Mouse (Mus musculus): ENCODE data around the gene Repin1. TPM values are rescaled to one million over a fixed set of nuclear protein-coding genes. Genes with fewer than 3 reads are reported as not detected.

Repin1 gene
- total RNA-seq, 2 experiments from 2014 or later, result 55.0 to 58.6 TPM

Other genes starting within 250 kb of the Repin1 start
- 10 to 100 TPM; 45.9 to 47.5 TPM for gene Krba1, start 198.3 kb upstream of the Repin1 start, total RNA-seq (2021)
- gene Zfp467, start 148.1 kb upstream of the Repin1 start, total RNA-seq (2021), result 10 to 100 TPM; 30.9 to 31.6 TPM
- gene Sspo, start 145.7 kb upstream of the Repin1 start, total RNA-seq (2021), result 1 to 10 TPM in 1 of 2 experiments, under 1 TPM in 1; 0.16 to 1.1 TPM
- gene Atp6v0e2, start 56.3 kb upstream of the Repin1 start, total RNA-seq (2021), result 100 to 1,000 TPM; 423 to 437 TPM
- gene Lrrc61, start 39.1 kb upstream of the Repin1 start, total RNA-seq (2021), result 10 to 100 TPM; 35.4 to 40.3 TPM
- 10 to 100 TPM; 12.0 to 14.4 TPM for gene Rarres2, start 21.1 kb upstream of the Repin1 start, total RNA-seq (2021)
- not detected for gene Gm45021, start 4.3 kb upstream of the Repin1 start, total RNA-seq (2021)
- not detected for gene Gm44965, start 58 bp downstream of the Repin1 start, total RNA-seq (2021)
- gene Zfp775, start 8.2 kb downstream of the Repin1 start, total RNA-seq (2021), result 1 to 10 TPM; 6.0 to 8.1 TPM
- 10 to 100 TPM; 15.9 to 16.0 TPM for gene AI854703, start 32.9 kb downstream of the Repin1 start, total RNA-seq (2021)
- under 1 TPM; 0.91 to 0.93 TPM for gene Gimap8, start 53.4 kb downstream of the Repin1 start, total RNA-seq (2021)
- under 1 TPM; 0.70 to 0.80 TPM for gene Gimap9, start 82.2 kb downstream of the Repin1 start, total RNA-seq (2021)
- under 1 TPM; 0.28 to 0.75 TPM for gene Gimap4, start 90.7 kb downstream of the Repin1 start, total RNA-seq (2021)
- 1 to 10 TPM; 3.6 to 4.1 TPM for gene Gimap6, start 114.3 kb downstream of the Repin1 start, total RNA-seq (2021)
- gene Gm28053, start 124.7 kb downstream of the Repin1 start, total RNA-seq (2021), result 1 to 10 TPM in 1 of 2 experiments, not detected in 1; 2.3 TPM
- not detected for gene Gimap7, start 124.7 kb downstream of the Repin1 start, total RNA-seq (2021)
- 1 to 10 TPM; 2.1 to 2.3 TPM for gene Gimap1, start 145.2 kb downstream of the Repin1 start, total RNA-seq (2021)
- gene Gimap5, start 152.3 kb downstream of the Repin1 start, total RNA-seq (2021), result 1 to 10 TPM in 1 of 2 experiments, under 1 TPM in 1; 0.89 to 1.4 TPM
- gene Gimap3, start 177.0 kb downstream of the Repin1 start, total RNA-seq (2021), result not detected
- gene Tmem176a, start 247.0 kb downstream of the Repin1 start, total RNA-seq (2021), result 10 to 100 TPM; 28.9 to 40.9 TPM
- gene Tmem176b, start 247.6 kb downstream of the Repin1 start, total RNA-seq (2021), result 10 to 100 TPM; 55.5 to 58.5 TPM

Measured in left cerebral cortex, adult 18-20 months (tissue).